Mouse (Mus musculus): ENCODE results near the gene Best1. TPM values are rescaled to one million over a fixed set of nuclear protein-coding genes. Genes with fewer than 3 reads are reported as not detected.

Gene Best1
- polyA plus RNA-seq, 1 experiment, result 0.33 TPM

GRCm38 (mm10) chr19:9955438-9955837, 46.0 kb downstream of the Best1 start:
- peaks cover 5% of the 10 kb centered on the region; the same call in 1 of the 2 replicates for H3K4me1 ChIP-seq (ENCODE audit: control insufficient read depth, insufficient read depth, low read length)
- no peak overlapping the region for H3K4me3 ChIP-seq (ENCODE audit: insufficient read depth, low read length)
- H3K27ac ChIP-seq (ENCODE audit: insufficient read depth, low read length), result peak overlapping the region; percentile 99
- TF ChIP-seq CTCF (IDR thresholded peaks at IDR 0.05; ENCODE audit: borderline replicate concordance, insufficient read depth, low read length), result no peak
- no peak for TF ChIP-seq POLR2A (IDR thresholded peaks at IDR 0.05; ENCODE audit: low read depth, low read length)

- TF ChIP-seq POLR2A (IDR thresholded peaks at IDR 0.05; ENCODE audit: low read depth, low read length), result no peak
- TF ChIP-seq CTCF (IDR thresholded peaks at IDR 0.05; ENCODE audit: borderline replicate concordance, insufficient read depth, low read length), result no peak
- peaks cover 5% of the 10 kb centered on the region; the same call in 1 of the 2 replicates for H3K4me1 ChIP-seq (ENCODE audit: control insufficient read depth, insufficient read depth, low read length)
- H3K27ac ChIP-seq (ENCODE audit: insufficient read depth, low read length), result peak overlapping the region; percentile 99
- no peak overlapping the region for H3K4me3 ChIP-seq (ENCODE audit: insufficient read depth, low read length)
Observed at GRCm38 (mm10) chr19:9954811-9955202, 46.6 kb downstream of the Best1 start.

- TF ChIP-seq POLR2A (IDR thresholded peaks at IDR 0.05; ENCODE audit: low read depth, low read length) (0 out of 2 replicates have a peak, but pooled peaks have one; percentile 41), CTCF (IDR thresholded peaks at IDR 0.05; ENCODE audit: borderline replicate concordance, insufficient read depth, low read length) (no peak)
- peaks cover 5% of the 10 kb centered on the region; the same call in 1 of the 2 replicates for H3K4me1 ChIP-seq (ENCODE audit: control insufficient read depth, insufficient read depth, low read length)
- H3K27ac ChIP-seq (ENCODE audit: insufficient read depth, low read length), result peak overlapping the region; percentile 99
- H3K4me3 ChIP-seq (ENCODE audit: insufficient read depth, low read length), result no peak overlapping the region
Observed at GRCm38 (mm10) chr19:9954055-9954810, 47.2 kb downstream of the Best1 start.

- TF ChIP-seq CTCF (IDR thresholded peaks at IDR 0.05; ENCODE audit: borderline replicate concordance, insufficient read depth, low read length) (no peak), POLR2A (IDR thresholded peaks at IDR 0.05; ENCODE audit: low read depth, low read length) (no peak)
- Histone ChIP-seq H3K27ac (ENCODE audit: insufficient read depth, low read length) (no peak overlapping the region), H3K4me1 (ENCODE audit: control insufficient read depth, insufficient read depth, low read length) (peaks cover 5% of the 10 kb centered on the region; the same call in 1 of the 2 replicates), H3K4me3 (ENCODE audit: insufficient read depth, low read length) (no peak overlapping the region)
Observed at GRCm38 (mm10) chr19:9952912-9953311, 48.5 kb downstream of the Best1 start.

- Histone ChIP-seq H3K4me1 (ENCODE audit: control insufficient read depth, insufficient read depth, low read length) (peaks cover 5% of the 10 kb centered on the region), H3K27ac (ENCODE audit: insufficient read depth, low read length) (no peak overlapping the region), H3K4me3 (ENCODE audit: insufficient read depth, low read length) (no peak overlapping the region)
- no peak for TF ChIP-seq CTCF (IDR thresholded peaks at IDR 0.05; ENCODE audit: borderline replicate concordance, insufficient read depth, low read length)
- TF ChIP-seq POLR2A (IDR thresholded peaks at IDR 0.05; ENCODE audit: low read depth, low read length), result no peak
Observed at GRCm38 (mm10) chr19:9952390-9952789, 49.0 kb downstream of the Best1 start.

- no peak overlapping the region for H3K4me3 ChIP-seq (ENCODE audit: insufficient read depth, low read length)
- H3K4me1 ChIP-seq (ENCODE audit: control insufficient read depth, insufficient read depth, low read length), result peaks cover 5% of the 10 kb centered on the region
- H3K27ac ChIP-seq (ENCODE audit: insufficient read depth, low read length), result peak overlapping the region; percentile 80
- no peak for TF ChIP-seq POLR2A (IDR thresholded peaks at IDR 0.05; ENCODE audit: low read depth, low read length)
- no peak for TF ChIP-seq CTCF (IDR thresholded peaks at IDR 0.05; ENCODE audit: borderline replicate concordance, insufficient read depth, low read length)
Observed at GRCm38 (mm10) chr19:9946986-9947385, 54.4 kb downstream of the Best1 start.

- TF ChIP-seq POLR2A (IDR thresholded peaks at IDR 0.05; ENCODE audit: low read depth, low read length) (no peak), CTCF (IDR thresholded peaks at IDR 0.05; ENCODE audit: borderline replicate concordance, insufficient read depth, low read length) (no peak)
- Histone ChIP-seq H3K4me1 (ENCODE audit: control insufficient read depth, insufficient read depth, low read length) (peaks cover 5% of the 10 kb centered on the region), H3K27ac (ENCODE audit: insufficient read depth, low read length) (peak overlapping the region; percentile 11; the same call in 1 of the 2 replicates), H3K4me3 (ENCODE audit: insufficient read depth, low read length) (no peak overlapping the region)
Observed at GRCm38 (mm10) chr19:9945800-9946564, 55.5 kb downstream of the Best1 start.

- TF ChIP-seq POLR2A (IDR thresholded peaks at IDR 0.05; ENCODE audit: low read depth, low read length) (no peak), CTCF (IDR thresholded peaks at IDR 0.05; ENCODE audit: borderline replicate concordance, insufficient read depth, low read length) (no peak)
- peaks cover 10% of the 10 kb centered on the region for H3K4me1 ChIP-seq (ENCODE audit: control insufficient read depth, insufficient read depth, low read length)
- no peak overlapping the region for H3K4me3 ChIP-seq (ENCODE audit: insufficient read depth, low read length)
- H3K27ac ChIP-seq (ENCODE audit: insufficient read depth, low read length), result no peak overlapping the region
Observed at GRCm38 (mm10) chr19:9942539-9943533, 58.6 kb downstream of the Best1 start.

GRCm38 (mm10) chr19:9941809-9942208, 59.6 kb downstream of the Best1 start:
- TF ChIP-seq CTCF (IDR thresholded peaks at IDR 0.05; ENCODE audit: borderline replicate concordance, insufficient read depth, low read length), result no peak
- TF ChIP-seq POLR2A (IDR thresholded peaks at IDR 0.05; ENCODE audit: low read depth, low read length), result no peak
- Histone ChIP-seq H3K4me1 (ENCODE audit: control insufficient read depth, insufficient read depth, low read length) (peaks cover 10% of the 10 kb centered on the region), H3K4me3 (ENCODE audit: insufficient read depth, low read length) (no peak overlapping the region), H3K27ac (ENCODE audit: insufficient read depth, low read length) (no peak overlapping the region)
